Comparison of ENCODE assay signal across 22 mouse cellular contexts in the genomic region with DNA sequence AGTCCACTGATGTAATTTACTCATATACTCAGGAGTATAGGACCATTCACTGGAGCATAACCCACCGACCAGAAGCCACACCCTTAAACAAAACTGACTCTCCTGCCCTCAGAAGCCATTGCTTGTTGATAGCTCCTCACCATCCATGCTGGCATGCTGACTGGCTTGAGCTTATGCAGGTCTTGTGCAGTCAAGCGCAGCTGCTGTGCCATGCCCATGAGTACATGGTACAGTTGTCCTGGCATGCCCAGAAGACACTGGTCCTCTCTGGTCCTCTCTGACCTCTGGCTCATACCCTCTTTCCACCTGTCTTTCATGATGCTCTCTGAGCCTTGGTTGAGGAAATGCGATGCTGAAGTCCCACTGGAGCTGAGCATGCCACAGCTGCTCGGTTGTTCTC. TPM values are rescaled to one million over a fixed set of nuclear protein-coding genes. Genes with fewer than 3 reads are reported as not detected.
A peak's percentile ranks its signal among the peaks of the same experiment; 100 is the strongest.
DNase-seq lines count a peak whose midpoint lies in the region; ATAC-seq lines count a peak whose summit lies in the region.
"Had no signal": no experiment of that assay in that cellular context is flagged by ENCODE, and none has a peak within 500 bp of the region (broad histone marks: within the 10 kb centered on the region; RNA-seq: fewer than 3 reads in every experiment).

No protein-coding gene starts in this region.

- peaks cover 8% of the 10 kb centered on the region; the same call in 1 of the 2 replicates for H3K4me1 ChIP-seq in kidney, embryonic 14.5 days (ENCODE audit: control insufficient read depth, insufficient read depth, low read length)
- H3K4me1 ChIP-seq in midbrain, embryonic 10.5 days: peaks cover 11% of the 10 kb centered on the region
- H3K4me1 ChIP-seq in midbrain, embryonic 15.5 days: peaks cover 16% of the 10 kb centered on the region
- peaks cover 13% of the 10 kb centered on the region for H3K4me1 ChIP-seq in hindbrain, embryonic 12.5 days
- H3K4me1 ChIP-seq: embryonic facial prominence, embryonic 15.5 days had no signal

- H3K9me3 ChIP-seq in kidney, embryonic 14.5 days (ENCODE audit: control insufficient read depth, low read length): peaks cover 4% of the 10 kb centered on the region; the same call in 1 of the 2 replicates
- no peaks in the 10 kb centered on the region; the same call in 1 of the 2 replicates for H3K9me3 ChIP-seq in midbrain, embryonic 10.5 days (replicated peaks)
- no peaks in the 10 kb centered on the region for H3K9me3 ChIP-seq in midbrain, embryonic 15.5 days
- H3K9me3 ChIP-seq in hindbrain, embryonic 12.5 days (replicated peaks): 0 out of 2 replicates have a peak, but pooled peaks cover 4% of the 10 kb centered on the region
- H3K9me3 ChIP-seq: embryonic facial prominence, embryonic 13.5 days; embryonic facial prominence, embryonic 15.5 days; forebrain, embryonic 12.5 days had no signal

- H3K27me3 ChIP-seq in kidney, embryonic 14.5 days (ENCODE audit: control insufficient read depth, insufficient read depth, low read length): no peaks in the 10 kb centered on the region
- H3K27me3 ChIP-seq in midbrain, embryonic 10.5 days (ENCODE audit: low read depth, poor library complexity, severe bottlenecking): peaks cover 9% of the 10 kb centered on the region
- H3K27me3 ChIP-seq in midbrain, embryonic 15.5 days (replicated peaks): no peaks in the 10 kb centered on the region
- H3K27me3 ChIP-seq in hindbrain, embryonic 12.5 days: no peaks in the 10 kb centered on the region
- H3K27me3 ChIP-seq: embryonic facial prominence, embryonic 15.5 days had no signal

- no peak for DNase-seq in kidney, adult 11 months
- DNase-seq in midbrain, embryonic 10.5 days (ENCODE audit: low spot score): peak; percentile 6
- DNase-seq: adrenal gland, adult 2 months; adrenal gland, postnatal 10 days; adrenal gland, postnatal 25 days; cerebellum, adult 11 months; cerebellum, adult 18-20 months; cerebellum, adult 8-10 months; cerebellum, adult 9-11 months; cerebellum, postnatal 14 days; cerebellum, postnatal 36 days; embryo, embryonic 11 days had no signal

- 0 out of 2 replicates have a peak, but pooled peaks have one; percentile 28 for ATAC-seq in kidney, embryonic 14.5 days (ENCODE audit: low FRiP score, low TSS enrichment)
- ATAC-seq in midbrain, embryonic 15.5 days (replicated peaks): no peak
- ATAC-seq in hindbrain, embryonic 12.5 days (ENCODE audit: low FRiP score): no peak
- ATAC-seq: forebrain, embryonic 14.5 days; forebrain, embryonic 16.5 days had no signal

- WGBS in kidney, embryonic 14.5 days: 66% methylated on average over 4 of the region's 4 CpGs
- 81% methylated on average over 4 of the region's 4 CpGs for WGBS in midbrain, embryonic 10.5 days
- WGBS in midbrain, embryonic 15.5 days: 84% methylated on average over 4 of the region's 4 CpGs
- 79% methylated on average over 4 of the region's 4 CpGs for WGBS in hindbrain, embryonic 12.5 days

- no peaks in the 10 kb centered on the region for H3K36me3 ChIP-seq in kidney, embryonic 14.5 days (ENCODE audit: control insufficient read depth, insufficient read depth, low read length)
- H3K36me3 ChIP-seq in midbrain, embryonic 10.5 days: no peaks in the 10 kb centered on the region
- no peaks in the 10 kb centered on the region for H3K36me3 ChIP-seq in midbrain, embryonic 15.5 days (replicated peaks)
- H3K36me3 ChIP-seq in hindbrain, embryonic 12.5 days: no peaks in the 10 kb centered on the region
- H3K36me3 ChIP-seq: embryonic facial prominence, embryonic 13.5 days; embryonic facial prominence, embryonic 15.5 days; forebrain, embryonic 10.5 days; forebrain, embryonic 12.5 days had no signal

- H3K4me2 ChIP-seq in kidney, embryonic 14.5 days (replicated peaks; ENCODE audit: low read depth, low read length): no peak overlapping the region
- H3K4me2 ChIP-seq in midbrain, embryonic 15.5 days: no peak overlapping the region
- H3K4me2 ChIP-seq in hindbrain, embryonic 12.5 days (replicated peaks): no peak overlapping the region
- H3K4me2 ChIP-seq: embryonic facial prominence, embryonic 13.5 days; embryonic facial prominence, embryonic 15.5 days; forebrain, embryonic 12.5 days had no signal

- H3K27ac ChIP-seq in kidney, embryonic 14.5 days (ENCODE audit: low read depth, low read length): no peak overlapping the region
- H3K27ac ChIP-seq in midbrain, embryonic 10.5 days (replicated peaks): no peak overlapping the region
- no peak overlapping the region for H3K27ac ChIP-seq in midbrain, embryonic 15.5 days
- no peak overlapping the region for H3K27ac ChIP-seq in hindbrain, embryonic 12.5 days
- H3K27ac ChIP-seq: embryonic facial prominence, embryonic 13.5 days; embryonic facial prominence, embryonic 15.5 days; forebrain, embryonic 10.5 days; forebrain, embryonic 12.5 days had no signal

- no peak overlapping the region for H3K4me3 ChIP-seq in kidney, embryonic 14.5 days (ENCODE audit: low read length)
- H3K4me3 ChIP-seq in midbrain, embryonic 10.5 days: no peak overlapping the region
- no peak overlapping the region for H3K4me3 ChIP-seq in midbrain, embryonic 15.5 days
- H3K4me3 ChIP-seq in hindbrain, embryonic 12.5 days: no peak overlapping the region
- H3K4me3 ChIP-seq: embryonic facial prominence, embryonic 13.5 days; embryonic facial prominence, embryonic 15.5 days; erythroblast, embryonic 14.5 days; forebrain, embryonic 10.5 days; forebrain, embryonic 12.5 days had no signal

- H3K9ac ChIP-seq in kidney, embryonic 14.5 days (ENCODE audit: low read depth, low read length): no peak overlapping the region
- H3K9ac ChIP-seq in midbrain, embryonic 15.5 days: no peak overlapping the region
- no peak overlapping the region for H3K9ac ChIP-seq in hindbrain, embryonic 12.5 days
- H3K9ac ChIP-seq: embryonic facial prominence, embryonic 13.5 days; embryonic facial prominence, embryonic 15.5 days; forebrain, embryonic 12.5 days had no signal

RNA-seq across cellular contexts. Expression of gene Hoxa1, which starts 34.4 kb away (rescaled TPM):
- polyA plus RNA-seq in kidney, embryonic 14.5 days (2014; fragmentation: Nextera tagmentation; extraction: Ambion mirVana): 0.64 and 1.0 TPM in 2 replicates
- polyA plus RNA-seq in midbrain, embryonic 10.5 days (2016; fragmentation: Nextera tagmentation; extraction: Ambion mirVana): 0.32 and 0.47 TPM in 2 replicates
- 0.14 TPM in 1 of 2 replicates, not detected in the other for polyA plus RNA-seq in midbrain, embryonic 15.5 days (2015; fragmentation: Nextera tagmentation; extraction: Ambion mirVana)
- polyA plus RNA-seq in hindbrain, embryonic 12.5 days (2016; fragmentation: Nextera tagmentation; extraction: Ambion mirVana): 2.1 and 3.2 TPM in 2 replicates
- polyA plus RNA-seq: erythroblast, embryonic 14.5 days; forebrain, embryonic 10.5 days; forebrain, embryonic 14.5 days; forebrain, embryonic 16.5 days had no signal

RNA-seq across cellular contexts. Expression of gene Hoxa2, which starts 41.0 kb away (rescaled TPM):
- polyA plus RNA-seq in kidney, embryonic 14.5 days (2014; fragmentation: Nextera tagmentation; extraction: Ambion mirVana): 4.7 and 5.5 TPM in 2 replicates
- 0.26 and 1.9 TPM in 2 replicates for polyA plus RNA-seq in midbrain, embryonic 10.5 days (2016; fragmentation: Nextera tagmentation; extraction: Ambion mirVana)
- polyA plus RNA-seq in midbrain, embryonic 15.5 days (2015; fragmentation: Nextera tagmentation; extraction: Ambion mirVana): 0.19 and 0.25 TPM in 2 replicates
- polyA plus RNA-seq in hindbrain, embryonic 12.5 days (2016; fragmentation: Nextera tagmentation; extraction: Ambion mirVana): 52.2 and 70.1 TPM in 2 replicates
- polyA plus RNA-seq: erythroblast, embryonic 14.5 days; forebrain, embryonic 10.5 days; forebrain, embryonic 12.5 days; forebrain, embryonic 14.5 days; forebrain, embryonic 16.5 days had no signal

RNA-seq across cellular contexts. Expression of gene 5730596B20Rik, which starts 53.6 kb away (rescaled TPM):
- 2.7 and 2.9 TPM in 2 replicates for polyA plus RNA-seq in kidney, embryonic 14.5 days (2014; fragmentation: Nextera tagmentation; extraction: Ambion mirVana)
- not detected in 2 replicates for polyA plus RNA-seq in midbrain, embryonic 10.5 days (2016; fragmentation: Nextera tagmentation; extraction: Ambion mirVana)
- polyA plus RNA-seq in midbrain, embryonic 15.5 days (2015; fragmentation: Nextera tagmentation; extraction: Ambion mirVana): not detected in 2 replicates
- polyA plus RNA-seq in hindbrain, embryonic 12.5 days (2016; fragmentation: Nextera tagmentation; extraction: Ambion mirVana): 5.6 and 6.9 TPM in 2 replicates
- polyA plus RNA-seq: embryonic facial prominence, embryonic 15.5 days; erythroblast, embryonic 14.5 days; forebrain, embryonic 10.5 days; forebrain, embryonic 12.5 days; forebrain, embryonic 14.5 days; forebrain, embryonic 16.5 days had no signal
